Mouse (Mus musculus): Measurements from ENCODE around the gene Cldn7. TPM values are rescaled to one million over a fixed set of nuclear protein-coding genes. Genes with fewer than 3 reads are reported as not detected.
"Not testable (repeated sequence)": the region's sequence is repeated elsewhere in the genome, so short reads cannot be mapped to it uniquely, and the experiment has no call there.

The Cldn7 gene
- polyA plus RNA-seq, 1 experiment = 88.4 TPM

- no peak for DNase-seq (ENCODE audit: low read depth)
These were observed 11.2 kb upstream of the Cldn7 start for GRCm38 (mm10) chr11:69953267-69953915.

DNA sequence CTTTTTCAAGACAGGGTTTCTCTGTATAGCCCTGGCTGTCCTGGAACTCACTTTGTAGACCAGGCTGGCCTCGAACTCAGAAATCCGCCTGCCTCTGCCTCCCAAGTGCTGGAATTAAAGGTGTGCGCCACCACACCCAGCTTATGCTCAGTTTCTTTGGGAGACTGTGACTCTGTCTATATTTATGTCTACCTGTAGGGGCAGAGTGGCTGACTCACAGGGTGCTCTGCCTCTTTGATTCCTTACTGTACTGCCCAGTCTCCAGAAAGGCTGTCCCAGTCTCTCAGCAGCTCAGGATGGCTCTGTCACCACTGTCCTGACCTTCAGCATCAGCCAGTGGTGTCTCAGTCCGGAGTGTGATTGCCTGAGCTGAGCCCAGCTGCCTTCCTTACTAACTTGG, 9.0 kb upstream of the Cldn7 start:
- DNase-seq (ENCODE audit: low read depth) = not testable (repeated sequence)

DNA sequence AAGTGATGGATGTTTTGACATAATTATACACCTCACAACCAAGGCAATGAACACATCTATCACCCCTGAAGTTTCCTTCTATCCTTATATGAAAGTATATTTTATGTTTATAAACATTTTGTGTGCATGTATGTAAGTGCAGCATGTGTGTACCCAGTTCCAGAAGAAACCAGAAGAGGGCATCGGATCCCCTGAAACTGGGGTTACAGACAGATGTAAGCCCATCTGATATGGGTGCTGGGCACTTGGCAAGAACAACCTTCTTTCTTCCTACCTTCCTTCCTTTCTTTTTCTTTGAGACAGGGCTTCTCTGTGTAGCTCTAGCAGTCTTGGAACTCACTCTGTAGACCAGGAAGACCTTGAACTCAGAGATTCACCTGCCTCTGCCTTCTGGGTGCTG, 8.4 kb upstream of the Cldn7 start:
- DNase-seq (ENCODE audit: low read depth) = no peak

DNA sequence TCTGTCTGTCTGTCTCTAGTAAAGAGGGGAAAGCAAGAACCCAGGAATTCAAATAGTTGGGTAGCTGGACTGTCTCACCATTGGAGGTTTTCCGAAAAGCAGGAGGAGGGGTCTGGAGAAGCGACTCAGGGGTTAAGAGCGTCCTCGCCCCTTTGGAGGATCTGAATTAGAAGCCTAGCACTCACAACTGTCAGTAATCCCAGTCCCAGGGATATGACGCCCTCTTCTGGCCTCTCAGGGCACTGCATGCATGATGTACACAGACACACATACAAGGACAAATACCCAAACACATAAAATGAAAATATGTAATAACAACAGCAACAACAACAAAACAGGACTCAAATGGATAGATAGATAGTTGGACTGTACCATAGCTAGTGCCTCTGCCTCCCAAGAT, 4.0 kb upstream of the Cldn7 start:
- no peak for DNase-seq (ENCODE audit: low read depth)

- DNase-seq (ENCODE audit: low read depth) = no peak
These were observed 2.7 kb upstream of the Cldn7 start for GRCm38 (mm10) chr11:69961841-69962240.

DNA sequence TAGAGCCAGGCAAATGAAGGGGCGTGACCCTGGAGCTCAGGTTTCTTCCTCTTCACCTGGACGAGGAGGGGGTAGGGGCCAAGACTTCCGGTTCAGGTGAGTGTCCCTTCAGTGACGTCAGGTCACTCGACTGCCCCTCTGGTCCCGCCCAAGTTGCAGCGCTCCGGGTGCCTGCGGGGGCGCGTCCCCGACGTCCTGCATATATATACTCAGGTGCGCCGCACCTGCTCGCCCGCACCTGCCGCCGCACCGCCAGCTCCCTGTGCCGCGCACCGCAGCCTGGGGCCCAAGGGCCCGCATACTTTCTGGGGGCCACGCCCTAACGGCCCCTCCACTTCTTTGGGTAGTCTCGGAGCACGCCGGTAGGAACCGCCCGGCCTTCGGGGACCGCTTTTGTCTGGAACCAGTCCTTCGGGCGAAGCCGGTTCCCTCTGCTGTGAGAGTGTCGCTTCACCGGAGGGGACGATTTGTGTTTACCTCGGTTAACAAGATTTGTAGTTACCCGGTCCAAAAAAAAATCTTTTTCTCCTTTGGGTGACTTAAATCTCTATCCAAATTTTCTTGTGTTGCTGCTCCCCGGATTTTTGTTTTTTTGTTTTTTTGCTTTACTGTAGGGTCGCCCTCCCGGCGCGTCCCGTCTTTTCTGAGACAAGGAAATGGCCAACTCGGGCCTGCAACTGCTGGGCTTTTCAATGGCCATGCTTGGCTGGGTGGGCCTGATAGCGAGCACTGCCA, 859 bp downstream of the Cldn7 start:
- DNase-seq (ENCODE audit: low read depth) = no peak

GRCm38 (mm10) chr11:69966006-69966859, 1.7 kb downstream of the Cldn7 start:
- DNase-seq (ENCODE audit: low read depth) = no peak

GRCm38 (mm10) chr11:69966860-69967517, 2.4 kb downstream of the Cldn7 start:
- no peak for DNase-seq (ENCODE audit: low read depth)

DNA sequence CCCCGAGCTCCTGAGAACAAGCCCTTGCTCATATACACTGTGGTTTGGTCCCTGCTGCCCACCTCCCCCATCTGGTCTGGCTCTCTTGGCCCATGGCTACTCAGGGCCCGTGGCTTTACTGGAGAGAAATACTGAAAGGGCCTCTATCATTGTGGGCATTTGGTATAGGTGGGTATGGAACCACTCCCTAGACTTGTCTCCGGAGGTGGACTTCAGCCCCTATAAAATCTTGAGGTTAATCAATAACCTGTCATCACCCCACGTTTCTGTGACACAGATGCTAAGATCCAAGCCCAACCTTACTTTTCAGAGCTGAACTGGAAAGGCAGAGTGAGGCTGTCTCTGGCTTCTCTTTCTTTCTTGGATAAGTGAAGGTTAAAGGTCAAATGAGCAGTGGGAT, 4.2 kb downstream of the Cldn7 start:
- DNase-seq (ENCODE audit: low read depth) = no peak

DNA sequence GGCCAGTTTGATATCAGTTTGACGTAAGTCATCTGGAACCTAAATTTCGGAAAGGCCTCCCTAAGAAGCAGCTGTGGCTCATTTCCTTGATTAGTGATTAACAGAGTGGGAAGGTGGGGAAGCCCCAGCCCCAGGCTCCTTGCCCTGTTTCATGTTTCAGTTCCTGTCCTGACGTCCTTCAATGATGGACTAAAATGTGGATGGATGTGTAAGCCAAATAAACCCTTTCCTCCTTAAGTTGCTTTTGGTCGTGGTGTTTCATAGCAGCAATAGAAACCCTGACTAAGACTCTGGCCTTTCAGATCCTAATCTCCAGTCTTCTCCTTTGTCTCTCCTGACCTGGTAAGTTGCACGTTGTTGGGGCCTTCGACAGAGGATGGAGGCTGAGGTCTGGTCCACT, 5.6 kb downstream of the Cldn7 start:
- DNase-seq (ENCODE audit: low read depth) = no peak

DNA sequence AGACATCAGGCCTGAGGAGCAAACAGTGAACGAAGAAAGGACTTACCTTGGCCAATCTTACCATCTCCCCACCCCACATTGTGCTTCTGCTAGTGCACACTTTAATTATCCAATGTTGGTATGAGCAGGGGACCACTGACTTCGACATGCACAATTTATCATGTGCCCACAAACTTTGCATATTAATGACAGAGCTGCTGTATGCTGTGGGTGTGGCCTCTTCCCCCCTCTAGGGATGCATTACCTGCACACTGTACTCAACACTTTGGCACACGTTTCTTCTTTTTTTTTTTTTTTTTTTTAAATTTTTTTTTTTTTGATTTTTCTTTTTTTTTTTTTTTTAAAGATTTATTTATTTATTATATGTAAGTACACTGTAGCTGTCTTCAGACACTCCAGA, 6.2 kb downstream of the Cldn7 start:
- no peak for DNase-seq (ENCODE audit: low read depth)

DNA sequence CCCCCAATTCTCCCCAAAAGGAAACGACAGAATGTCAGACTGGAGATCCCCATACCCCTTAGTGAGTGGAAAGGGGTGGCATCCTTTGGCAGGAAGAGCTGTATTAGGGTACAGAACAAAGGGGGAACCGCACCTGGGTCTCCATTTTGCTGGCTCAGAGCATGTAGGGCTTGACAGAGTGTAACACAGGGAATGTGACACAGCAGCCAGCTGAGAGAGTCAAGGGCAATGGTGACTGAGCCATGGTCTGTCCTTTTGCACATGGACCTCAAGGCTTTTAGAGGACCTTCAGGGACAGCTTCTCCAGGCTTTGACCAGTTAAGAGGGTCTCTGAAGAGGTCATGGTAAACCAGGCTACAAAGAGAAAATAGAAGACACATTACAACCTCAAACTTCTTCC, 10.3 kb downstream of the Cldn7 start:
- DNase-seq (ENCODE audit: low read depth) = no peak

DNA sequence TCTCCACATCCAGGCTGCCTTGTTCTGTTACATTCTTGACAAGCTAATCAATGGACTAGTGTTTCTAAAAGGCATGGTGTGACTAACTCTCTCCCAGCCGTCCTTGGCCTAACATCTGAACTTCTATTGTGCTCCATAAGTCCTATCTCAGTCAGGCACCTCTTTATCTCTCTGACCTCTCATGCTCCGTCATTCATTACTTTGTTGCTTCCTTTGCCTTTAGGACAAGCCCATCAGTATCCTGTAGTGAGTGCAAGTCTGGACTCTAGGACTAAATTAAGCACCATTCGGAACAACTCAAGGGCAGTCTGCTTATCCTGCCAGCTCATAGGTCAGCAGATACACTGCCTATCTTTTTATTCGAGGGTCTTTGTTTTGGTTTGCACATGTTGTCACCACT, 11.7 kb downstream of the Cldn7 start:
- no peak for DNase-seq (ENCODE audit: low read depth)

DNA sequence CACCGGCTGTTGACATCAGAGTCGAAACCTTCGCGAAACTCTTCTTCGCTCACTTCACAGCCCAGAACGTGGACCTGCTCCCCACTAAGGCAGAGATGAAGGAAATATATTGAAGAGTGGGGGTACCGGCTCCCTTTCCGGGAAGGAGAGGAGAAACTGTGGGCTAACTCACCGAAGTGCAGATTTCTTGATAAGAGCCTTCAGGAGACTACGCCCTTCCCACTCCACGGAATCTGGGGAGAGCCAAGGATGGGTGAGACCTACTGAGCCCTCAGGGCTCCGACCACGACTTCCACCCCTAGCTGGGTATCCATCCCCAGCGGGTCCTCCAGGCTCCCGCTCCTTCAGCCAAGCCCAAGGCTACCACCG, 15.2 kb downstream of the Cldn7 start:
- DNase-seq (ENCODE audit: low read depth) = no peak

GRCm38 (mm10) chr11:69980196-69981140, 15.9 kb downstream of the Cldn7 start:
- DNase-seq (ENCODE audit: low read depth) = peak; percentile 93

GRCm38 (mm10) chr11:69981141-69981762, 16.7 kb downstream of the Cldn7 start, which contains the start of gene Ctdnep1:
Gene Ctdnep1 (plus strand): TSS chr11:69981156.
- DNase-seq (ENCODE audit: low read depth) = no peak

GRCm38 (mm10) chr11:69982225-69982624, 17.6 kb downstream of the Cldn7 start, which contains the start of gene Elp5:
Gene Elp5 (minus strand): TSS chr11:69982517.
- no peak for DNase-seq (ENCODE audit: low read depth)

DNA sequence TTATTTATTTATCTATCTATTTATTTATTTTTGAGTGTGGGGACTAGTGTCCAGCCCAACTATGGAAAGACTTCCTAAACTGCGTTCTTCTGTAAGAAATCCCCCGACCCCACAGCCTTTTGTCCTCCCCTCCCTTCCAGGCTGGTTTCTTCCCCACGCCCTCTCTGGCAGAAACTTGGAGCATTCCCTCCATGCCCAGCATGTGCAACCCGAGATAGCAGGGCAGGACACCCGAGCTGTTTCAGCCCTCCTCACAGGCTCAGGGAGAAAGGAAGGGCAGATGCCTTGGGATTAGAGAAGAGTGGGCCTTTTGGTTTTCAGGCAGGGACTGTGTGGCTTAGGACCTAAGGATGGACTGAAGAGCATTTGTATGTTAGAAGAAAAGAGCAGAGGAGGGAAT, 18.3 kb downstream of the Cldn7 start:
- no peak for DNase-seq (ENCODE audit: low read depth)

- DNase-seq (ENCODE audit: low read depth) = no peak
These were observed 18.8 kb downstream of the Cldn7 start for GRCm38 (mm10) chr11:69983377-69983776.

- DNase-seq (ENCODE audit: low read depth) = no peak
These were observed 19.9 kb downstream of the Cldn7 start for GRCm38 (mm10) chr11:69984431-69984830.

Measured in gonadal fat pad, adult 2 months (tissue).